Mouse (Mus musculus): Measurements from ENCODE around the gene Ociad1.

Gene Ociad1

DNA sequence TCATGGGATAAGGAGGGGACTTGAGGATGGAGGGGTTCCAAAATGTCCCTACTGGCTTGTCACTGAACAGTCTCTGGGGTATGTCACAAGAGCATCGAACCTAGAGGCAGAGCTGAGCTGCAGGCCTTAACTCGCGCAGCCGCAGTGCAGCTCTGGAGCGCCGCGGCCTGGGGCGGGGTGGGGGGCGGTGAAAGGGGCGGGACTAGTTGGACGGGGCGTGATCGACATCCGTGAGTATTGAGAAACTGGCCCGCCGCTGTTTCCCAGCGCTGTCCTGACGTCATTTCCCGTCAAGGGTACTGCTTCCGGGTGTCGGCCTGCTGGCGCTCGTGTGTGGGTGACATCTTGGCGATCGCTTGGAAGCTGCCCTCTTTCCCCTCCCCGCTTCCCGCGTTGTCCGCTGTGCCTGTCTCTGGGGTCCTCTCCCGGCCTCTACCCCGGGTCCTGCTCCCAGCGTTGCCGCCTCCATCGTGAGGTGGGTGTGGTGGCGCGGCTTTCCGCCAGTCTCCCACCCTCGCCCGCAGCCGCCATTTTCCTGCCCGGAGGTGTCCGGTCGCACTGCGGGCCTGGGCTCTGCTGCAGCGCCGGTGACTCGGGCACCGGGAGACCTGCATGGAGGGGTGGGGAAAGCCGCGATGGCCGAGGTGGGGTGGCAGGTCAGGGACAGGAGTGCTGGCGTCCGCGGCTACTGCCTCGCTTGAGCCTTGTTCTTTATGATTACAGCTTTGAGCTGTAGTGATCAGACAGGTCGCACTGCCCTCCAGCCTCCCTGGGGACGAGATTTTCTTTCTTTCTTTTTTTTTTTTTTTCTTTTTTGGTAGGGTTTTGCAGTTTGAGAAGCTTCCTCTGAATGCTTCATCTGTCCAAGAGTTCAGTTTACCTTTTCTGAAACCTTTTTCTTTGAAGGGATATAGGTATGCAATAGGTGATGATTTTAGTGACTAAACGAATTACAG is at the start of gene Ociad1:
Gene Ociad1, plus strand, starts transcription at position 283 of the 956 bp plus-strand sequence.
- peak; percentile 94 to 97 for DNase-seq

- DNase-seq: no peak
Observed at GRCm38 (mm10) chr5:73244403-73244802, 48.2 kb upstream of the Ociad1 start.

- DNase-seq: no peak
Observed at GRCm38 (mm10) chr5:73246414-73246813, 46.2 kb upstream of the Ociad1 start.

GRCm38 (mm10) chr5:73248211-73248610 is 44.4 kb upstream of the Ociad1 start:
- no peak for DNase-seq

DNA sequence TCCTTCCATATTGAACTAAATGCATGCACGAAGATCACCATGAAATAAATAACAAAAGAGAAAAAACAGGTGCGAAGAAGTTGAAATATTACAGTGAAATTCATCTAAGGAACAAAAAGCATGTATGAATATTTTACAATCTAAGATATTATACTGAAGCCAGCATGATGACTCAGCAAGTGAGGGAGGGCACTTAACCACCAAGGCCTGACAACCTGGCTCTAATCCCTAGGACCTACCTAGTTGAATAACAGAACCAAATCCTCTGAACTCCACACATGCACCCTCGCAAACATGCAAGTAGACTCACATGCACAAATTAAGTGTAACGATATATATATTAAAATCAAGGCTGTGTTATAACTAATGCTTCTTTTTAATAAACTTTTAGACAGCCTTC is 43.2 kb upstream of the Ociad1 start:
- no peak for DNase-seq

- no peak for DNase-seq
Observed at GRCm38 (mm10) chr5:73252739-73253138, 39.8 kb upstream of the Ociad1 start.

GRCm38 (mm10) chr5:73254660-73255059 is 37.9 kb upstream of the Ociad1 start:
- DNase-seq: no peak

GRCm38 (mm10) chr5:73255321-73256251 is 37.0 kb upstream of the Ociad1 start:
- DNase-seq: peak; percentile 56 to 83

- peak; percentile 91 to 95 for DNase-seq
Observed at GRCm38 (mm10) chr5:73256352-73257065, 36.1 kb upstream of the Ociad1 start, which contains the start of gene Fryl. Fryl (minus strand) TSS chr5:73256619.

GRCm38 (mm10) chr5:73257096-73257495 is 35.5 kb upstream of the Ociad1 start:
- no peak for DNase-seq

GRCm38 (mm10) chr5:73257723-73258122 is 34.9 kb upstream of the Ociad1 start:
- DNase-seq: no peak

GRCm38 (mm10) chr5:73264122-73264521 is 28.5 kb upstream of the Ociad1 start:
- no peak for DNase-seq

DNA sequence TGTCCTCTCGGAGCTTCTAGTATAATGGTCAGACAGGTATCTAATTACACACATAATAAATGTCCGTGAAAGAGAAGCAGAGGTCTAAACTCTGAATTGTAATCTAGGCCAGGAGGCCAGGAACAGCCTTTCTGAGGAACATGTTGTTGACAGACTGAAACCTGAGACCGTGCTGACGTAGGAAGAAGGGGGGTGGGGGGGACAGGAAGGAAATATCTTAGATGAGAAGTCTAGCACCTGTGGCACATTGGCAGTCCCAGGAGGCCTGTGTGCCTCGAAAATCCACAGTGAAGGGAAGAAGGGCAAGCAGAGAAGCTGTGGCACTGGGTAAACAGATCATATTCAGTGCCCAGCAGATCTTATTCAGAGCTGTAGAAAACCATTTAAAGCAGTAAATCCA is 27.1 kb upstream of the Ociad1 start:
- no peak for DNase-seq

DNA sequence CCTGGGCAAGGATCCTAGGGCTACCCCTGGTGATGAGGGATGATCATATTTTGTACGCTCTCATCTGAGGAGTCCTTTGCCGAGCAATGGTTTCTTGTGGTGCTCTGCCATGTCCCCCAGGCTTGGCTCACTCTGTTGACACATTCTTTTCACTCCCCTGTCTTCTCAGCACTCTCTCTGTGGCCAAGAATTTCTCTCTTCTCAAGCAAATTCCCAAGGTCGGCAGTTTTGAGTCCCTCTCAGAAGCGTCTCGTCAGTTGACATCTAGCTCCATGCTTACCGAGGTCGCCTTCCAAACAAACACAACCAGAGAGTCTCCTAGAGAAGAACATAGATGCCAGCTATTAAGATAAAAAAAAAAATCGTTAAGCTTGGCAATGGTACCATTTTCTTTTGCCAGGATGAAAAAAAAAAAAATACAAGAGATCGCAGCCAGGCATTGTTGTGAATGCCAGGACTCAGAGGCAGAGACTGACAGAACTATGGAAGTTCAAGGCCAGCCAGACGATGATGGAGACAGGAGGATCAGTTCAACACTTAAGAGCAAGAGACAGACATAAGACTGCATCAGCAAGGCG is 23.9 kb upstream of the Ociad1 start:
- DNase-seq: no peak

- no peak for DNase-seq
Observed at GRCm38 (mm10) chr5:73270612-73271011, 22.0 kb upstream of the Ociad1 start.

DNA sequence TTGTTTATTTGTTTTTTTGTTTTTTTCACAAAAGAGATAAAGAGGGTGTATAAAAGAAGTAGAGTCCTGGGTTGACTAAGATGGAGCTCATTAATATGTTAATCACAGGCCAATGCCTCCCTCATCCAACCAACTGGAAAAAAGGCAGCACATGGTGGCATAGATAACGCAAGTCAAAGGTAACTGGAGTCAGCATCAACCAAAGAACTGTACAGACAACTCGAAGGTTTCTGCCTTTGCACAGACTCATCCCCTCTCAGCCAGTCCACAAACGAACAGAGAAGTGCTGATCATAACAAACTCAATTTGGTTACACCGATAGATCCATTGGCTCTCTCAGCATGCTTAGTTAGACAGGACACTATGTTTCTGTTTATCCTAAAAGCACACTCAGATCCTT is 19.4 kb upstream of the Ociad1 start:
- DNase-seq: no peak

GRCm38 (mm10) chr5:73274941-73275340 is 17.6 kb upstream of the Ociad1 start:
- no peak for DNase-seq

- no peak for DNase-seq
Observed at GRCm38 (mm10) chr5:73279190-73279589, 13.4 kb upstream of the Ociad1 start.

- no peak for DNase-seq
Observed at GRCm38 (mm10) chr5:73279732-73280566, 12.6 kb upstream of the Ociad1 start.

DNA sequence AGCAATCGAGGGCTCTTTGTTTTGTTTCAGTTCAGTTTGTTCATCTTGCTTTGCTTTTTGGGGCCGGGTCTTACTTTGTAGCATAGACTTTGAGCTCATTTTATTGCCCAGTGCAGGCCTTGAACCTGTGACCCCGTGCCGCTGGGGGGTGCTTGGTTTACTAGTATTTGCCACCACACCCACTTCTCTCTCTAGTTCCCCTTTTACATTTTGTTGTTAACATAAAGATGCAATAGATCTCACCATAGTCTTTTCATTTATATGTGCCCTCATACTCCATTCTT is 12.1 kb upstream of the Ociad1 start:
- DNase-seq: no peak

DNA sequence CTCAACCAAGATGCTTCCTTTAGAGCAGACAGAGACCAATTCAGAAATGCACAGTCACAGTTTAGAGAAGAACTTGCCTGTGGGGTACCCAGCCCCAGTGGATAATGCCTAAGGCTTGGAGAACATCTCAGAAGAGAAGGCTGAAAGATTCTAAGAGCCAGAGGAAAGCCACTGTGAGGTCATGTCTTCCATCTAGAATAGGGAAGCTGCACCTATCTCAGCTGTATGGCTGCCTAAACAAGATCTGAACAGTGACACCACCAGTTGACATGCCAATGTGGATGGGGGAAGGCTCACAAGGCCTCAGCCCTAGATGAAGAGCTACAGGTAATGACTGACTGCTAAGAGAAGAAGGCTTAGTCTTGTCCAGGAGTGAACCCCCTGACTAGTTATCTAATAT is 8.5 kb upstream of the Ociad1 start:
- no peak for DNase-seq
